Mouse (Mus musculus) heart, embryonic 10.5 days (tissue): ENCODE results near the gene Mt1. TPM values are rescaled to one million over a fixed set of nuclear protein-coding genes. Genes with fewer than 3 reads are reported as not detected.
A peak's percentile ranks its signal among the peaks of the same experiment; 100 is the strongest.
"Not testable (repeated sequence)": the region's sequence is repeated elsewhere in the genome, so short reads cannot be mapped to it uniquely, and the experiment has no call there.

Experiments
- DNase-seq: peaks from one replicate; pipeline ENCODE4 v3.0.0-alpha.2; 2017; ENCODE audit warnings: low spot score
- H3K27ac ChIP-seq: fragments of 300-500 bp; sonication (generic); 2 replicates; pipeline ENCODE4 v1.5.1; 2016; ENCODE audit warnings: mild to moderate bottlenecking
- H3K27me3 ChIP-seq: fragments of 300-500 bp; sonication (generic); 2 replicates; pipeline ENCODE4 v1.6.1; 2016; ENCODE audit warnings: mild to moderate bottlenecking; ENCODE audit not compliant: poor library complexity, insufficient read depth, severe bottlenecking
- H3K36me3 ChIP-seq: fragments of 300-500 bp; sonication (generic); 2 replicates; pipeline ENCODE4 v1.6.1; 2016; ENCODE audit warnings: mild to moderate bottlenecking, moderate library complexity
- H3K4me1 ChIP-seq: fragments of 300-500 bp; sonication (generic); 2 replicates; pipeline ENCODE4 v1.6.1; 2016; ENCODE audit warnings: mild to moderate bottlenecking
- H3K4me3 ChIP-seq: fragments of 300-500 bp; sonication (generic); 2 replicates; pipeline ENCODE4 v1.5.1; 2016; ENCODE audit warnings: mild to moderate bottlenecking, moderate library complexity
- H3K9me3 ChIP-seq: fragments of 300-500 bp; sonication (generic); 2 replicates; pipeline ENCODE4 v1.6.1; 2016; ENCODE audit warnings: mild to moderate bottlenecking, moderate library complexity
- whole genome bisulfite sequencing: fragments of 180-500 bp; shearing (Covaris S2); methylation state at CpG from one replicate; pipeline ENCODE4 v1.1.7; 2016; 5-methylcytosine and 5-hydroxymethylcytosine counted together
- polyA plus RNA-seq: library from polyadenylated mRNA; unstranded; fragments of >200 nt; fragmentation: Nextera tagmentation; extraction: Ambion mirVana; gene quantifications from 2 replicates; pipeline ENCODE4 v1.2.1, GENCODE M21; 2016

The Mt1 gene
- polyA plus RNA-seq, result 361 and 393 TPM in 2 replicates

DNA sequence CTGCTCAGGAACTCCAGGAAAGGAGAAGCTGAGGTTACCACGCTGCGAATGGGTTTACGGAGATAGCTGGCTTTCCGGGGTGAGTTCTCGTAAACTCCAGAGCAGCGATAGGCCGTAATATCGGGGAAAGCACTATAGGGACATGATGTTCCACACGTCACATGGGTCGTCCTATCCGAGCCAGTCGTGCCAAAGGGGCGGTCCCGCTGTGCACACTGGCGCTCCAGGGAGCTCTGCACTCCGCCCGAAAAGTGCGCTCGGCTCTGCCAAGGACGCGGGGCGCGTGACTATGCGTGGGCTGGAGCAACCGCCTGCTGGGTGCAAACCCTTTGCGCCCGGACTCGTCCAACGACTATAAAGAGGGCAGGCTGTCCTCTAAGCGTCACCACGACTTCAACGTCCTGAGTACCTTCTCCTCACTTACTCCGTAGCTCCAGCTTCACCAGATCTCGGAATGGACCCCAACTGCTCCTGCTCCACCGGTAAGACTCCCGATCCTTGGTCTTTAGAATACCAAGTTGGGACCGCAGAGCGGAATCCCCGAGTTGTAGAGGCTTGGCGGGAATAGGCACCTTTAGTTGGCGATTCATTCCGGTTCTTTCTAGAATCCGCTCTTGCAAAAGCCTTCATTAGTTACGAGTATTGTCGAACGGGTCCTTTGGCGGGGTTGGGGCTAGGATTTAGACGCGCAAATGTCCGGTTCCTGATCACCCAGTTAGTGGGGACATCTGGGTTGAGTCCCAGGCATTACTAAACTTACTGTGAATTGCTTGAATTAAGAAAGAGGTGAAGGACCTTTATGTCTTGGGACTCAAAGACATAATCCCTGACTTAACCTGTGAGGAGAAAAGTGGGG, at the start of gene Mt1:
Gene Mt1 (plus strand): TSS at position 226 of the 856 bp plus-strand sequence.
- peaks cover 99% of the 10 kb centered on the region for H3K27me3 ChIP-seq
- H3K4me1 ChIP-seq, result peaks cover 30% of the 10 kb centered on the region
- WGBS, result under 1% methylated on average over 50 of the region's 50 CpGs
- no peaks in the 10 kb centered on the region for H3K36me3 ChIP-seq
- peak; percentile 99 for DNase-seq
- H3K9me3 ChIP-seq, result no peaks in the 10 kb centered on the region
- H3K4me3 ChIP-seq, result peak within 1 kb of the TSS; percentile 68
- H3K27ac ChIP-seq, result peak within 1 kb of the TSS; percentile 83

DNA sequence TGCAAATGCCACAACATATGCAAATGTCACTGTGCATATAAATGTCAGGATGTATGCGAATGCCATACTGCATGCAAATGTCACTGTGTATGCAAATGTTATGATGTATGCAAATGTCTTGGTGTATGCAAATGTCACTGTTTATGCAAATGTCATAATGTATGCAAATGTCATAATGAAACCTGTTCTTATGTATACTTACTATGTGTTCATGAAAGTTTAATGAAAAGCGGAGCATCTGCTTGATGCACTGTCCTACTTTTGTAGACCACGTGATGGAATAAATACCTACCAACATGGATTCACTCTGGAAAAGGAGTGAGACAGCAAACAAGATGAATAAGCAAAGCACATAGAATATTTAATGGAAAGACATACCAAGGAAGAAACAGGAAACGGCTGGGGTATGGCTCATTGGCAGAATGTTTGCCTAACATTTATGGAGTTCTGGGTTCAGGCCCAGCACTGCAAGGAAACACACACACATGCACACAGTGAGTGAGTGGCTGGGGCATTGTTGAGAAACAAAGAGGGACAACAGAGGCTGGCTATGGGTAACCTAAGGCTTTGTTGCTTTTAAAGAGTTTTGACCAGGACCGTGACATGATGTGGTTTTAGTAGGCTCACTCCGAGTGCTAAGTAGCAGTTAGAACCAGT, 49.6 kb upstream of the Mt1 start:
- H3K27me3 ChIP-seq, result 0 out of 2 replicates have a peak, but pooled peaks cover 1% of the 10 kb centered on the region
- DNase-seq, result no peak
- no peak overlapping the region for H3K27ac ChIP-seq
- H3K4me3 ChIP-seq, result no peak overlapping the region
- no peaks in the 10 kb centered on the region for H3K36me3 ChIP-seq
- H3K9me3 ChIP-seq, result no peaks in the 10 kb centered on the region
- no peaks in the 10 kb centered on the region for H3K4me1 ChIP-seq
- 83% methylated on average over 6 of the region's 6 CpGs for WGBS

DNA sequence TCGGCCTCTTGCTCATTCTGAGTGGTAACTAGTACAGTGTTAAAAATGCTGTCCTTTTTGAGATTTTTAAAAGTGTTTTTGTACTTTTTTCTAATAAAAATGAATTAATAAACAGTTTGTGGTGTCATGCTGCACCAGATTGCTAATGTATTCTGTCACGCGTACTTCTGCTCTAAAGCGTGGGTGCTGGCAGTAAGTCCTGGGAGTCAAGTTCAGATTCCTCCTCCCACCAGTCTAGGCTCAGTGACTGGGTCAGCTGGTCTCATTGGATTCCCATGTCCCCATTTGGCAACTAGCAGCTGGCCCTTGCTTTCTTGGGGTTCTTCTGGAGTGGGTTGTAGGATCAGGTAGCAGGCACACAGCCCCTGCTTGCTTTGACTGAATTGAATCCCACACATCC, 48.8 kb upstream of the Mt1 start:
- H3K4me3 ChIP-seq, result no peak overlapping the region
- H3K4me1 ChIP-seq, result no peaks in the 10 kb centered on the region
- no peaks in the 10 kb centered on the region for H3K9me3 ChIP-seq
- WGBS, result 90% methylated on average over 4 of the region's 4 CpGs
- H3K27ac ChIP-seq, result no peak overlapping the region
- no peaks in the 10 kb centered on the region for H3K27me3 ChIP-seq
- no peaks in the 10 kb centered on the region for H3K36me3 ChIP-seq
- no peak for DNase-seq

DNA sequence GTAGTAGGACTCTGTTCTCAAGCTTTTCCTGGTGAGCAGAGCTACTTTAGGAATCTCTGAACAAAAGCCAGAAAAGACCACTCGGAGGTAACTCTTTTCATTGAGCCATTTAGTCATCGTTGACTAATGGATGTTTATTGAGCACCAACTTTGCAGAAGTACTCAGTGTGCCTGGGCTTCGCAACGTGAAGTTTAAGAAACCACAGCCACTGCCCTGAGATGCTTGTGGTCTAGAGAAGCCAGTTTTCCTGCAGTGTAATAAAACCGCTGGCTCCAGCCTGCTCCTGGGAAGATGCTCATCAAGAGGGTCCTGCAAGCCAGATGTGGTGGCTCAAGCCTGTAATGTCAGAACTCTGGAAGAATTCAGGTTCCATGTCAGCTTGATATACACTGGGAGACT, 46.8 kb upstream of the Mt1 start:
- 69% methylated on average over 5 of the region's 5 CpGs for WGBS
- Histone ChIP-seq H3K9me3 (no peaks in the 10 kb centered on the region), H3K27me3 (peaks cover 11% of the 10 kb centered on the region; the same call in 1 of the 2 replicates), H3K27ac (no peak overlapping the region), H3K36me3 (no peaks in the 10 kb centered on the region), H3K4me3 (no peak overlapping the region), H3K4me1 (0 out of 2 replicates have a peak, but pooled peaks cover 2% of the 10 kb centered on the region)
- no peak for DNase-seq

DNA sequence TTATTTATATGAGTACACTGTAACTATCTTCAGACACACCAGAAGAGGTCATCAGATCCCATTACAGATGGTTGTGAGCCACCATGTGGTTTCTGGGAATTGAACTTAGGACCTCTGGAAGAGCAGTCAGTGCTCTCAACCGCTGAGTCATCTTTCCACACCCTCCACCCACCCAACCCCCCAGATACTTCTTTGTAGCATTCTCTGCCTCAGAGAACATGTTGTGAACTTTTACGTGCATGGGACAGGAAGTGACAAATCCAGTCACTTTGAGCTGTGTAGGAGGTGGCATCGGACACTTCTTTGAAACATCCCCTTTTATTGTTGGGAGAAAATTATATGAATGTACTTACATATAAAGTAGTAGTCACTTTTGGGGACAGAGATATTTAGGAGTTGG, 44.3 kb upstream of the Mt1 start:
- H3K27ac ChIP-seq, H3K36me3 ChIP-seq: not testable (repeated sequence)
- WGBS, result 60% methylated on average over 3 of the region's 3 CpGs

DNA sequence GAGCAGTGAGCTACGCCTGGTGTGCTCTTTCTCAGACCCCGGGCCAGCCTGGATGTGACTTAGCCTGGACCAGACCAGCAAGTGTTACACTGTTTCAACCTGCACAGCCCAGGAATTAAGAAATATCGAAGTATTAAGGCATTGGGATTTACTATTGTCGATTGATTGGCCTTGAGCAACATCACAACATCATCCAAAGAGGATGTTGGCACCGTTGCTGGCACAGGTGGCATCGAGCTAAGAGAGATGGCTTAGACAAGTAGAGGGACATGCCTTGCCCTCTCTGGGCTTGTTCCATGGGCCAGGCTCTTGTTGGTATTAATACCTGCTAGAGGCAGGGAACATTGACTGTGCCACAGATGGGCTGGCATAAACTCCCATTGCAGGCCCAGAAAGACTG, 43.3 kb upstream of the Mt1 start:
- Histone ChIP-seq H3K4me3 (no peak overlapping the region), H3K36me3 (no peaks in the 10 kb centered on the region), H3K27me3 (peaks cover 18% of the 10 kb centered on the region; the same call in 1 of the 2 replicates), H3K4me1 (0 out of 2 replicates have a peak, but pooled peaks cover 6% of the 10 kb centered on the region), H3K9me3 (no peaks in the 10 kb centered on the region), H3K27ac (no peak overlapping the region)
- WGBS, result 81% methylated on average over 6 of the region's 6 CpGs
- DNase-seq, result no peak

More for the DNA sequence above, 44.3 kb upstream of the Mt1 start:
- peaks cover 18% of the 10 kb centered on the region; the same call in 1 of the 2 replicates for H3K27me3 ChIP-seq
- not testable (repeated sequence) for H3K4me3 ChIP-seq, H3K9me3 ChIP-seq, DNase-seq, H3K4me1 ChIP-seq

DNA sequence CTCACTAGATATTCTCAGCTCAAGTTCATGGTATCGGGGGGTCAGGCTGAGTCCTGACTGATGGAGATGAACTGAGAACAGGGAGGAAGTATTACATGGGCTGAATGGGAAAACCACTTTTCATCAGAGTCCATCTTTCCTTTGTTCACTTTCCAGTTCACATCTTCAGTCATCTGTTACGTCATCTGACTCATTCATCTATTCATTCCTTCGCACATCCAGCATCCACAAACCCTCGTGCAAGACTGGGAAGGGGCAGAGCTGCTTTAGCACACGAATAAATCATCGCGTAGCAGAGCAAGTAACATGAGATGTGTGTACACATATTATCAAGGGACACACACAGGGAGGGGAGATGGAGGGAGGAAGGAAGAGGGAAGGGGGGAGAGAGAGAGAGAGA, 42.7 kb upstream of the Mt1 start:
- no peak for DNase-seq
- Histone ChIP-seq H3K4me1 (0 out of 2 replicates have a peak, but pooled peaks cover 6% of the 10 kb centered on the region), H3K36me3 (no peaks in the 10 kb centered on the region), H3K4me3 (no peak overlapping the region), H3K9me3 (no peaks in the 10 kb centered on the region), H3K27me3 (peaks cover 18% of the 10 kb centered on the region; the same call in 1 of the 2 replicates), H3K27ac (no peak overlapping the region)
- WGBS, result 88% methylated on average over 7 of the region's 7 CpGs

DNA sequence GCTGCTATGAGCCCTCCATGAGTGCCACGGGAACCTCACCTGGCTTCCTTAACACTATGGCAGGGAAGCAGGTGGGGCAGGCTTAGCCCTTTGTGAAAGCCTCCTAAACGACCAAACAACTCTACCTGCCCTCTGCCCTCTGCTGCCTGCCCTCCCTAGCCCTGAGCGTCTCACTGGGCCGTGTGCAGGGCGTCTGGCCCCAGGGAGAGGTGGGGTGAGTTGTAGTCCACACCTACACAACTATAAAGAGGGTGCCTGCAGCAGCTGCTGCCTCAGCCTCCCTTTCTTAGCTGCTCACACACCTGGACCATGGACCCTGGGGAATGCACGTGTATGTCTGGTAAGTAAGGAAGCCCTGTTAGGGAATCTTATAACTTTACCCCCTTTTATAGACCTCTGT, 41.9 kb upstream of the Mt1 start, which contains the start of gene Mt4:
Gene Mt4 (plus strand): TSS at position 265 of the 400 bp plus-strand sequence.
- Histone ChIP-seq H3K4me1 (0 out of 2 replicates have a peak, but pooled peaks cover 6% of the 10 kb centered on the region), H3K9me3 (no peaks in the 10 kb centered on the region), H3K4me3 (no peak within 1 kb of the TSS), H3K36me3 (no peaks in the 10 kb centered on the region), H3K27me3 (peaks cover 18% of the 10 kb centered on the region; the same call in 1 of the 2 replicates), H3K27ac (no peak within 1 kb of the TSS)
- WGBS, result 47% methylated on average over 6 of the region's 6 CpGs
- DNase-seq, result no peak

DNA sequence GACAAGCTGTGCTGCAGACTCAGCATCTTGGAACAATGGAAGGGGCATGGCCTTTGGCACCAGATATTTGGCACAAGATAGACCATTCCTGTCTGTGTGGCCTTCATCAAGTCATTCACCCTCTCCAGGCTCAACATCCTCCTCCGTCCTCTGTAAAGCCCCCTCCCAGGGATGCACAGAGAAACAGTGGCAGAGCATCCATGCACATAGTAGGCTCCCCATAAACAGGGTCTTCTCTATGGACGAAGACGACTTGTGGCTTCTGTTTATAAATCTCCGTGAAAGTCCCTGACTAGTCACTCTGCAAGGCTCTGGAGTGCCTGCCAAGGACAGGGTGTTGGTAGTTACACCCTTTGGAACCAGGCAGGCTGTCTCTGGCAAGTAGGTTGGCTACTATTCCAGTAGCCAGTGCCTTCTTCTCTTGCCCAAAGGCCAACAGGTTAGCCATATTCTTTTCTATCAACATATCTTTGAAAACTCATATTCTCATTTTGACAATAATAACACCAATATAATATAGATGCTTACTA, 38.6 kb upstream of the Mt1 start:
- Histone ChIP-seq H3K36me3 (no peaks in the 10 kb centered on the region), H3K27me3 (peaks cover 18% of the 10 kb centered on the region; the same call in 1 of the 2 replicates), H3K27ac (no peak overlapping the region), H3K4me3 (no peak overlapping the region), H3K9me3 (no peaks in the 10 kb centered on the region), H3K4me1 (0 out of 2 replicates have a peak, but pooled peaks cover 6% of the 10 kb centered on the region)
- 76% methylated on average over 4 of the region's 4 CpGs for WGBS
- DNase-seq, result no peak

DNA sequence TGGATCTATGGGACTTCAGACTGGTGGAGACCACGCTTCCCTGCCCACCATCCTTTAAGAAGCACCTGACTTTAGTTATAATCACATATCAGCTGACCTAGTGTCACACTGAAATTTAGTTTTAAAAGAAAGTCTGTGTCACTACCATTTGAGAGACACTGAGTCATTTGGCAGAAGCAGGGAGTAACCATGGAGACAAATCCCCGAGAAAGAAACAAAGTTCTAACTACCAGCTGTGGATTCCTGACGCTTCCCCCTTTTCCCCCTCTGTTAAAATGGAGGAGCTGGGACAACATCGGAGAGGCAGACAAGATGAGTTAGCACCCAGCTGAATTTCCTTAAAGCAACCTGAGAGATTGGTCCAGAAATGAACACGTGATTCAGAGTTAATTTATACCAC, 30.6 kb upstream of the Mt1 start:
- 48% methylated on average over 5 of the region's 5 CpGs for WGBS
- Histone ChIP-seq H3K4me3 (no peak overlapping the region), H3K27me3 (peaks cover 27% of the 10 kb centered on the region), H3K36me3 (no peaks in the 10 kb centered on the region), H3K27ac (no peak overlapping the region), H3K9me3 (no peaks in the 10 kb centered on the region), H3K4me1 (peaks cover 12% of the 10 kb centered on the region)
- DNase-seq, result no peak

DNA sequence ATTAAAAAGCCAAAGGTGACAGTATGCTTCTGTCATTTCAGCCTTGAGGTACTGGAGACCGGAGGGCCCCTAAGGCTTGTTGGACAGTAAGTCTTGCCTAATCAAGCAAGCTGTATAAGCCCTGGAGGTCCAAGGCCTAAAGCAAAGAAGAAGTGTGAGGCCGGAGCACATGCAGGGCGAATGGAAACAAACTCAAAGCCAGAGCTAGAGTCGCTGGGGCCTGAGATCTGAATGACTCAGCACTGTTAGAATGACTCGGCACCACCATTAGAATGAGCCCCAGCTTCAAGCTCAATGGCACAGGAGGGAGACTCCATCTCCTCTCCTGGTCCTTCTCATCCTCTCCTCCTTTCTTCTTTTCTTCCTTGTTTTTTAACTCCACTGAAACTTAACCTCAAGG, 28.0 kb upstream of the Mt1 start:
- peak overlapping the region; percentile 16; the same call in 1 of the 2 replicates for H3K27ac ChIP-seq
- no peaks in the 10 kb centered on the region for H3K36me3 ChIP-seq
- peaks cover 35% of the 10 kb centered on the region for H3K27me3 ChIP-seq
- peaks cover 31% of the 10 kb centered on the region for H3K4me1 ChIP-seq
- no peaks in the 10 kb centered on the region for H3K9me3 ChIP-seq
- H3K4me3 ChIP-seq, result no peak overlapping the region
- DNase-seq, result no peak
- 64% methylated on average over 5 of the region's 5 CpGs for WGBS

DNA sequence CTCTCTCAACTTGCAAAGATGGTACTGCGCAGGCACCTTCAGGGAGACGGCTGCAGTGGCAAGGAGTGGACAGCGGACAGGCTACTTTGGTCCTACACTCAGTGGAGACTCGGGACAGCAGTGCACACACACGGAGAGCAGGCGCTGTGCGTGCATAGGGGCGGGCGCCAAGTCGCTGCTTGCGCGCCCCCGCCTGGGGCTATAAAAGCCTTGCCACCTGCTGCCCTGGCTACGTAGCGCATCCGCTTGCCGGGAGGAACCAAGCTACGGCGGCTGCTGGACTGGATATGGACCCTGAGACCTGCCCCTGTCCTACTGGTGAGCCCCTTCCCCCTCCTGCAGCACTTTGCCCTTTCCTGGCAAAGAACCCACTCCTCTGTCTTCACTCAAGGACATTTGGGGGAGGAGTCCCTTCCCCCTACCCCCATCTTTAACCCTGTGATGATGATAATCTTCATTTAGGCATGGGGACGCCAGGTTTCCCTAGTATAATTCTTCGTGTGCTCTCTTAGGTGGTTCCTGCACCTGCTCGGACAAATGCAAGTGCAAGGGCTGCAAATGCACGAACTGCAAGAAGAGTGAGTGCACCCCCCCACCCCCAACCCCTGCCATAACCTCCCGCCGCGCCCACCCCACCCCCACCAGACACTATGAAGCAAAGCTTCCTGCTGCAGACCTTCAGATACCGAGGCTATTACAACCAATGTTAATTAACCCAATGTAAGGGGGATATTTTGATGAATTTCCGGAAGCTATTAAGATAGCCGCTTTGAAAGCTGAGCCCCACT, 26.2 kb upstream of the Mt1 start, which contains the start of gene Mt3:
Gene Mt3 (plus strand): TSS at position 95 of the 788 bp plus-strand sequence.
- no peaks in the 10 kb centered on the region for H3K36me3 ChIP-seq
- no peaks in the 10 kb centered on the region for H3K9me3 ChIP-seq
- WGBS, result 3% methylated on average over 29 of the region's 29 CpGs

More for the DNA sequence above, 26.2 kb upstream of the Mt1 start, which contains the start of gene Mt3:
- peak within 1 kb of the TSS; percentile 49 for H3K4me3 ChIP-seq
- DNase-seq, result no peak
- peaks cover 35% of the 10 kb centered on the region for H3K27me3 ChIP-seq
- peak within 1 kb of the TSS; percentile 1; the same call in 1 of the 2 replicates for H3K27ac ChIP-seq
- H3K4me1 ChIP-seq, result peaks cover 35% of the 10 kb centered on the region
